Mouse (Mus musculus) heart, embryonic 15.5 days (tissue): ENCODE measurements at regions not wholly inside any gene's neighbourhood (a gene's known extent, or its start where the extent isn't known, plus 50 kb on each side); places are given as distances from the start of the nearest gene placed in this dataset.

Experiments
- ATAC-seq: fragments of 200-750 bp; cut with Nextera tagmentation; replicated peaks from 2 replicates; pipeline ENCODE4 v1.8.0; 2017; ENCODE audit warnings: low read depth, moderate TSS enrichment; ENCODE audit not compliant: insufficient number of reproducible peaks, insufficient read depth, low FRiP score
- H3K27ac ChIP-seq: fragments of 300-500 bp; sonication (generic); 2 replicates; pipeline ENCODE4 v1.5.1; 2015; ENCODE audit warnings: mild to moderate bottlenecking, inconsistent platforms
- H3K27me3 ChIP-seq: fragments of 300-500 bp; sonication (generic); 2 replicates; pipeline ENCODE4 v1.6.1; 2015; ENCODE audit warnings: inconsistent platforms
- H3K36me3 ChIP-seq: fragments of 300-500 bp; sonication (generic); 2 replicates; pipeline ENCODE4 v1.6.1; 2015; ENCODE audit warnings: mild to moderate bottlenecking, inconsistent platforms
- H3K4me1 ChIP-seq: fragments of 300-500 bp; sonication (generic); replicated peaks from 2 replicates; pipeline ENCODE4 v1.6.1; 2015; ENCODE audit warnings: inconsistent platforms
- H3K4me2 ChIP-seq: fragments of 300-500 bp; sonication (generic); 2 replicates; pipeline ENCODE4 v1.6.1; 2015; ENCODE audit warnings: inconsistent platforms, mild to moderate bottlenecking, moderate library complexity
- H3K4me3 ChIP-seq: fragments of 300-500 bp; sonication (generic); 2 replicates; pipeline ENCODE4 v1.5.1; 2015; ENCODE audit warnings: mild to moderate bottlenecking, inconsistent platforms
- H3K9ac ChIP-seq: fragments of 300-500 bp; sonication (generic); 2 replicates; pipeline ENCODE4 v1.6.1; 2015; ENCODE audit warnings: mild to moderate bottlenecking, inconsistent platforms
- H3K9me3 ChIP-seq: fragments of 300-500 bp; sonication (generic); replicated peaks from 2 replicates; pipeline ENCODE4 v1.6.1; 2016; ENCODE audit warnings: inconsistent platforms
- WGBS: fragments of 180-500 bp; shearing (Covaris S2); methylation state at CpG from one replicate; pipeline ENCODE4 v1.1.7; 2015; ENCODE audit warnings: mixed read lengths; 5-methylcytosine and 5-hydroxymethylcytosine counted together

- Histone ChIP-seq H3K9ac (no peak overlapping the region), H3K4me1 (0 out of 2 replicates have a peak, but pooled peaks cover 3% of the 10 kb centered on the region), H3K36me3 (no peaks in the 10 kb centered on the region), H3K4me3 (no peak overlapping the region), H3K9me3 (no peaks in the 10 kb centered on the region), H3K4me2 (no peak overlapping the region), H3K27ac (no peak overlapping the region), H3K27me3 (no peaks in the 10 kb centered on the region)
- 42% methylated on average over 4 of the region's 4 CpGs for WGBS
- ATAC-seq, result no peak
These were observed 61.5 kb upstream of the Abcb5 start for GRCm38 (mm10) chr12:119027701-119028100.

- Histone ChIP-seq H3K9me3 (no peaks in the 10 kb centered on the region), H3K4me1 (0 out of 2 replicates have a peak, but pooled peaks cover 3% of the 10 kb centered on the region), H3K36me3 (no peaks in the 10 kb centered on the region), H3K4me3 (no peak overlapping the region), H3K9ac (no peak overlapping the region), H3K27me3 (no peaks in the 10 kb centered on the region), H3K27ac (no peak overlapping the region), H3K4me2 (no peak overlapping the region)
- 60% methylated on average over 1 of the region's 1 CpGs for WGBS
- no peak for ATAC-seq
These were observed 60.1 kb upstream of the Abcb5 start for GRCm38 (mm10) chr12:119026311-119026710.

DNA sequence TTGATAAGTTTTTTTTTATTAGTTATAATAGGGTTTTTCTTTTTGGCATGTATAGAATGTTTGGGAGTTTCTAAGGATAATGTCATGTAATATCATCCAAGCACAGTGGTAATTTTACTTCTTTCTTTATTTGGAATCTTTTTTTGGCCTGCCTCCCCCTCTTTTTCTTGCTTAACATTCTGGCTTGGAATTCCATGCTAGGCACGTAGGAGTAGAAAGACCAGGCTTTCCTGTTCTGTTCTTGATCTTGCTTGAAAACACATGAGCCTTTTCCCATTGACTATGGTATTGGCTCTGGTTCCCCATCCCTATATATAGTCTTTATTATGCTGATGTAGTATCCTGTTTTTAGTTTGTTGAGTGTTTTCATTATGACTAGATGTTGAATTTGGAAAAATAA is 57.8 kb upstream of the Abcb5 start:
- Histone ChIP-seq H3K36me3 (no peaks in the 10 kb centered on the region), H3K4me1 (0 out of 2 replicates have a peak, but pooled peaks cover 3% of the 10 kb centered on the region), H3K4me3 (no peak overlapping the region), H3K27me3 (no peaks in the 10 kb centered on the region), H3K9me3 (no peaks in the 10 kb centered on the region), H3K4me2 (no peak overlapping the region), H3K27ac (no peak overlapping the region), H3K9ac (no peak overlapping the region)
- no peak for ATAC-seq
- 40% methylated on average over 1 of the region's 1 CpGs for WGBS
